Mouse (Mus musculus) brown adipose tissue, adult 24 weeks (tissue): ENCODE measurements around the gene Il18rap. TPM values are rescaled to one million over a fixed set of nuclear protein-coding genes. Genes with fewer than 3 reads are reported as not detected.

Source experiments
- H3K27ac ChIP-seq: fragments of 200-500 bp; replicated peaks from 2 replicates; pipeline ENCODE4 v1.5.1; 2012; ENCODE audit warnings: low read depth, mild to moderate bottlenecking, low read length
- H3K4me1 ChIP-seq: fragments of 200-500 bp; 2 replicates; pipeline ENCODE4 v1.6.1; 2012; ENCODE audit warnings: low read length, mixed read lengths; ENCODE audit not compliant: control insufficient read depth, insufficient read depth, insufficient read length
- H3K4me3 ChIP-seq: fragments of 200-500 bp; 2 replicates; pipeline ENCODE4 v1.5.1; 2012; ENCODE audit warnings: low read depth, mild to moderate bottlenecking, low read length, moderate library complexity; ENCODE audit not compliant: insufficient read depth
- polyA plus RNA-seq: library from polyadenylated mRNA; stranded (reverse); fragments of >200 nt; gene quantifications from 2 replicates; pipeline ENCODE4 v1.2.4, GENCODE M21; 2012; ENCODE audit not compliant: missing spikeins, insufficient read depth, insufficient read length

The Il18rap gene
- polyA plus RNA-seq, 1 experiment: not detected

- H3K27ac ChIP-seq: no peak overlapping the region
- no peak overlapping the region for H3K4me3 ChIP-seq
- H3K4me1 ChIP-seq: no peaks in the 10 kb centered on the region
These were observed 13.4 kb upstream of the Il18rap start for GRCm38 (mm10) chr1:40501546-40502398.

GRCm38 (mm10) chr1:40504548-40504947 is 10.6 kb upstream of the Il18rap start:
- H3K27ac ChIP-seq: no peak overlapping the region
- H3K4me3 ChIP-seq: no peak overlapping the region
- H3K4me1 ChIP-seq: no peaks in the 10 kb centered on the region

GRCm38 (mm10) chr1:40516364-40516763 is 1.2 kb downstream of the Il18rap start:
- no peak overlapping the region for H3K27ac ChIP-seq
- no peak overlapping the region for H3K4me3 ChIP-seq
- H3K4me1 ChIP-seq: no peaks in the 10 kb centered on the region

GRCm38 (mm10) chr1:40522918-40523317 is 7.8 kb downstream of the Il18rap start:
- Histone ChIP-seq H3K4me3 (no peak overlapping the region), H3K4me1 (no peaks in the 10 kb centered on the region), H3K27ac (no peak overlapping the region)

- Histone ChIP-seq H3K4me3 (no peak overlapping the region), H3K27ac (no peak overlapping the region), H3K4me1 (no peaks in the 10 kb centered on the region)
These were observed 9.0 kb downstream of the Il18rap start for GRCm38 (mm10) chr1:40523971-40524722.

GRCm38 (mm10) chr1:40529287-40529686 is 14.1 kb downstream of the Il18rap start:
- Histone ChIP-seq H3K4me1 (no peaks in the 10 kb centered on the region), H3K4me3 (no peak overlapping the region), H3K27ac (no peak overlapping the region)

- Histone ChIP-seq H3K27ac (no peak overlapping the region), H3K4me3 (no peak overlapping the region), H3K4me1 (no peaks in the 10 kb centered on the region)
These were observed 22.4 kb downstream of the Il18rap start for GRCm38 (mm10) chr1:40537577-40537976.

GRCm38 (mm10) chr1:40544650-40545049 is 29.5 kb downstream of the Il18rap start:
- Histone ChIP-seq H3K4me3 (no peak overlapping the region), H3K27ac (no peak overlapping the region), H3K4me1 (no peaks in the 10 kb centered on the region)

GRCm38 (mm10) chr1:40546645-40547044 is 31.5 kb downstream of the Il18rap start:
- no peak overlapping the region for H3K27ac ChIP-seq
- H3K4me1 ChIP-seq: no peaks in the 10 kb centered on the region
- H3K4me3 ChIP-seq: no peak overlapping the region

- Histone ChIP-seq H3K4me1 (no peaks in the 10 kb centered on the region), H3K4me3 (no peak overlapping the region), H3K27ac (no peak overlapping the region)
These were observed 32.0 kb downstream of the Il18rap start for GRCm38 (mm10) chr1:40547064-40547572.

- Histone ChIP-seq H3K4me3 (no peak overlapping the region), H3K4me1 (no peaks in the 10 kb centered on the region), H3K27ac (no peak overlapping the region)
These were observed 32.6 kb downstream of the Il18rap start for GRCm38 (mm10) chr1:40547762-40548161.

- Histone ChIP-seq H3K4me3 (no peak overlapping the region), H3K27ac (no peak overlapping the region), H3K4me1 (no peaks in the 10 kb centered on the region)
These were observed 54.2 kb downstream of the Il18rap start for GRCm38 (mm10) chr1:40569374-40569773.

- Histone ChIP-seq H3K4me3 (no peak within 1 kb of the TSS), H3K4me1 (no peaks in the 10 kb centered on the region), H3K27ac (no peak within 1 kb of the TSS)
These were observed 64.6 kb downstream of the Il18rap start, which contains the start of gene Slc9a4 for GRCm38 (mm10) chr1:40579784-40580183. Gene Slc9a4, plus strand, starts transcription at chr1:40580081.

GRCm38 (mm10) chr1:40580269-40580668 is 65.1 kb downstream of the Il18rap start:
- Histone ChIP-seq H3K27ac (no peak overlapping the region), H3K4me1 (no peaks in the 10 kb centered on the region), H3K4me3 (no peak overlapping the region)

- H3K4me3 ChIP-seq: no peak overlapping the region
- H3K4me1 ChIP-seq: no peaks in the 10 kb centered on the region
- no peak overlapping the region for H3K27ac ChIP-seq
These were observed 71.6 kb downstream of the Il18rap start for GRCm38 (mm10) chr1:40586776-40587175.
